Mouse (Mus musculus) thymus, adult 2 months (tissue): ENCODE results near the gene Klk6. TPM values are rescaled to one million over a fixed set of nuclear protein-coding genes. Genes with fewer than 3 reads are reported as not detected.

Source experiments
- DNase-seq: peaks from one replicate; pipeline ENCODE4 v3.0.0; 2021
- H3K27ac ChIP-seq: fragments of 200-500 bp; 2 replicates; pipeline ENCODE4 v1.5.1; 2012; ENCODE audit warnings: low read length, control low read depth; ENCODE audit not compliant: control insufficient read depth, insufficient read depth
- H3K27me3 ChIP-seq: fragments of 200-500 bp; 2 replicates; pipeline ENCODE4 v1.6.1; 2012; ENCODE audit warnings: mild to moderate bottlenecking, low read length, moderate library complexity, mixed read lengths; ENCODE audit not compliant: control insufficient read depth, insufficient read depth
- H3K36me3 ChIP-seq: fragments of 200-500 bp; 2 replicates; pipeline ENCODE4 v1.6.1; 2012; ENCODE audit warnings: mild to moderate bottlenecking, low read length, moderate library complexity; ENCODE audit not compliant: control insufficient read depth, insufficient read depth
- H3K4me1 ChIP-seq: fragments of 200-500 bp; replicated peaks from 2 replicates; pipeline ENCODE4 v1.6.1; 2012; ENCODE audit warnings: low read length; ENCODE audit not compliant: control insufficient read depth, insufficient read depth
- H3K4me3 ChIP-seq: fragments of 200-500 bp; 2 replicates; pipeline ENCODE4 v1.5.1; 2012; ENCODE audit warnings: mild to moderate bottlenecking, low read length, control low read depth, moderate library complexity; ENCODE audit not compliant: control insufficient read depth, insufficient read depth
- CTCF ChIP-seq: fragments of 200-500 bp; IDR thresholded peaks from 2 replicates; pipeline ENCODE4 v1.5.1; 2012; ENCODE audit warnings: mild to moderate bottlenecking, control low read depth, low read length, moderate library complexity, borderline replicate concordance; ENCODE audit not compliant: control insufficient read depth, poor library complexity, insufficient read depth; ENCODE audit errors: extremely low read depth
- POLR2A ChIP-seq: fragments of 200-500 bp; IDR thresholded peaks from 2 replicates; pipeline ENCODE4 v1.6.1; 2012; ENCODE audit warnings: mild to moderate bottlenecking, low read length, control low read depth, moderate library complexity; ENCODE audit not compliant: control insufficient read depth, poor library complexity, insufficient read depth; ENCODE audit errors: extremely low read depth
- WGBS: fragments of 180-500 bp; shearing (Covaris S2); methylation state at CpG from one replicate; pipeline ENCODE4 v1.1.7; 2018; 5-methylcytosine and 5-hydroxymethylcytosine counted together
- polyA plus RNA-seq: library from polyadenylated mRNA; depleted of rRNA; stranded (reverse); fragments of >200 nt; gene quantifications from 2 replicates; pipeline ENCODE4 v1.2.3, GENCODE M21; 2012; rRNA removed

The Klk6 gene
- 1.2 and 3.5 TPM in 2 replicates for polyA plus RNA-seq

- no peak within 1 kb of the TSS for H3K4me3 ChIP-seq
- H3K27ac ChIP-seq, result no peak within 1 kb of the TSS
- TF ChIP-seq CTCF (no peak), POLR2A (no peak)
- 90% methylated on average over 10 of the region's 10 CpGs for WGBS
- H3K36me3 ChIP-seq, result no peaks in the 10 kb centered on the region
- no peaks in the 10 kb centered on the region for H3K27me3 ChIP-seq
- DNase-seq, result no peak
- H3K4me1 ChIP-seq, result no peaks in the 10 kb centered on the region
Observed at GRCm38 (mm10) chr7:43824199-43824598, at the start of gene Klk6. TSS of gene Klk6 (plus strand) at chr7:43824499.

- WGBS, result 76% methylated on average over 6 of the region's 6 CpGs
- TF ChIP-seq POLR2A (no peak), CTCF (no peak)
- no peak for DNase-seq
- no peak overlapping the region for H3K27ac ChIP-seq
- H3K4me3 ChIP-seq, result no peak overlapping the region
- no peaks in the 10 kb centered on the region for H3K27me3 ChIP-seq
- H3K4me1 ChIP-seq, result no peaks in the 10 kb centered on the region
- no peaks in the 10 kb centered on the region for H3K36me3 ChIP-seq
Observed at GRCm38 (mm10) chr7:43774802-43775201, 49.5 kb upstream of the Klk6 start.

- Histone ChIP-seq H3K4me3 (no peak overlapping the region), H3K36me3 (no peaks in the 10 kb centered on the region), H3K27ac (no peak overlapping the region), H3K27me3 (no peaks in the 10 kb centered on the region), H3K4me1 (no peaks in the 10 kb centered on the region)
- DNase-seq, result no peak
- no peak for TF ChIP-seq POLR2A
- TF ChIP-seq CTCF, result no peak
- WGBS, result 94% methylated on average over 7 of the region's 7 CpGs
Observed at GRCm38 (mm10) chr7:43775311-43776057, 48.8 kb upstream of the Klk6 start.

GRCm38 (mm10) chr7:43776506-43776905 is 47.8 kb upstream of the Klk6 start:
- DNase-seq, result no peak
- 94% methylated on average over 5 of the region's 5 CpGs for WGBS

GRCm38 (mm10) chr7:43777423-43777822 is 46.9 kb upstream of the Klk6 start:
- no peaks in the 10 kb centered on the region for H3K4me1 ChIP-seq
- no peaks in the 10 kb centered on the region for H3K27me3 ChIP-seq
- no peak for DNase-seq
- WGBS, result 91% methylated on average over 12 of the region's 12 CpGs
- no peak overlapping the region for H3K4me3 ChIP-seq
- TF ChIP-seq CTCF, result no peak
- TF ChIP-seq POLR2A, result no peak
- no peaks in the 10 kb centered on the region for H3K36me3 ChIP-seq
- no peak overlapping the region for H3K27ac ChIP-seq

More at GRCm38 (mm10) chr7:43776506-43776905, 47.8 kb upstream of the Klk6 start:
- Histone ChIP-seq H3K4me1 (no peaks in the 10 kb centered on the region), H3K27me3 (no peaks in the 10 kb centered on the region), H3K27ac (no peak overlapping the region), H3K36me3 (no peaks in the 10 kb centered on the region), H3K4me3 (no peak overlapping the region)
- TF ChIP-seq POLR2A (no peak), CTCF (no peak)

GRCm38 (mm10) chr7:43778176-43778970 is 45.9 kb upstream of the Klk6 start:
- no peak overlapping the region for H3K4me3 ChIP-seq
- H3K27me3 ChIP-seq, result no peaks in the 10 kb centered on the region
- no peaks in the 10 kb centered on the region for H3K4me1 ChIP-seq
- no peaks in the 10 kb centered on the region for H3K36me3 ChIP-seq
- WGBS, result 95% methylated on average over 10 of the region's 10 CpGs
- TF ChIP-seq CTCF (no peak), POLR2A (no peak)
- no peak overlapping the region for H3K27ac ChIP-seq
- DNase-seq, result no peak
